Mouse (Mus musculus): ENCODE measurements around the gene Nhs. TPM values are rescaled to one million over a fixed set of nuclear protein-coding genes. Genes with fewer than 3 reads are reported as not detected.
A peak's percentile ranks its signal among the peaks of the same experiment; 100 is the strongest.

Gene Nhs
- polyA plus RNA-seq, 1 experiment from 2014 or later: 2.2 TPM

- Histone ChIP-seq H3K9ac (no peak overlapping the region), H3K27me3 (peaks cover 69% of the 10 kb centered on the region), H3K27ac (replicated peaks) (no peak overlapping the region), H3K4me1 (replicated peaks) (no peaks in the 10 kb centered on the region), H3K4me2 (no peak overlapping the region), H3K4me3 (no peak overlapping the region), H3K9me3 (no peaks in the 10 kb centered on the region), H3K36me3 (no peaks in the 10 kb centered on the region)
- WGBS: 19% methylated on average over 1 of the region's 1 CpGs
- ATAC-seq (ENCODE audit: low read depth): no peak
Measured at GRCm38 (mm10) chrX:162003818-162004217, 155.7 kb downstream of the Nhs start.

- Histone ChIP-seq H3K9ac (no peak overlapping the region), H3K4me2 (no peak overlapping the region), H3K27me3 (peaks cover 72% of the 10 kb centered on the region), H3K4me1 (replicated peaks) (peaks cover 8% of the 10 kb centered on the region), H3K36me3 (no peaks in the 10 kb centered on the region), H3K27ac (replicated peaks) (no peak overlapping the region), H3K4me3 (no peak overlapping the region), H3K9me3 (no peaks in the 10 kb centered on the region)
- WGBS: 87% methylated on average over 3 of the region's 3 CpGs
- ATAC-seq (ENCODE audit: low read depth): no peak
Measured at GRCm38 (mm10) chrX:161998876-161999275, 160.7 kb downstream of the Nhs start.

GRCm38 (mm10) chrX:161997170-161997795 lies 162.2 kb downstream of the Nhs start:
- no peaks in the 10 kb centered on the region for H3K36me3 ChIP-seq
- peak overlapping the region; percentile 39 for H3K27ac ChIP-seq (replicated peaks)
- H3K4me1 ChIP-seq (replicated peaks): peaks cover 8% of the 10 kb centered on the region
- WGBS: 15% methylated on average over 2 of the region's 2 CpGs
- no peak overlapping the region for H3K4me2 ChIP-seq
- ATAC-seq (ENCODE audit: low read depth): peak; percentile 19; the same call in 1 of the 2 replicates
- peaks cover 79% of the 10 kb centered on the region for H3K27me3 ChIP-seq
- H3K9me3 ChIP-seq: no peaks in the 10 kb centered on the region
- H3K9ac ChIP-seq: no peak overlapping the region
- no peak overlapping the region for H3K4me3 ChIP-seq

GRCm38 (mm10) chrX:161990171-161990570 lies 169.4 kb downstream of the Nhs start:
- H3K9ac ChIP-seq: no peak overlapping the region
- no peaks in the 10 kb centered on the region; the same call in 1 of the 2 replicates for H3K4me1 ChIP-seq (replicated peaks)
- H3K9me3 ChIP-seq: no peaks in the 10 kb centered on the region
- no peak overlapping the region for H3K4me2 ChIP-seq
- no peaks in the 10 kb centered on the region for H3K36me3 ChIP-seq
- no peak overlapping the region for H3K27ac ChIP-seq (replicated peaks)
- peaks cover 76% of the 10 kb centered on the region for H3K27me3 ChIP-seq
- ATAC-seq (ENCODE audit: low read depth): no peak
- no peak overlapping the region for H3K4me3 ChIP-seq
- whole genome bisulfite sequencing: 89% methylated on average over 1 of the region's 1 CpGs

- Histone ChIP-seq H3K27me3 (peaks cover 65% of the 10 kb centered on the region), H3K9ac (no peak overlapping the region), H3K36me3 (no peaks in the 10 kb centered on the region), H3K4me2 (no peak overlapping the region), H3K4me1 (replicated peaks) (no peaks in the 10 kb centered on the region), H3K27ac (replicated peaks) (no peak overlapping the region), H3K4me3 (no peak overlapping the region), H3K9me3 (no peaks in the 10 kb centered on the region)
- WGBS: 70% methylated on average over 6 of the region's 6 CpGs
- no peak for ATAC-seq (ENCODE audit: low read depth)
Measured at GRCm38 (mm10) chrX:161984961-161985360, 174.6 kb downstream of the Nhs start.

- Histone ChIP-seq H3K27ac (replicated peaks) (no peak overlapping the region), H3K4me2 (no peak overlapping the region), H3K9me3 (no peaks in the 10 kb centered on the region), H3K9ac (no peak overlapping the region), H3K36me3 (no peaks in the 10 kb centered on the region), H3K4me1 (replicated peaks) (0 out of 2 replicates have a peak, but pooled peaks cover 4% of the 10 kb centered on the region), H3K27me3 (peaks cover 77% of the 10 kb centered on the region), H3K4me3 (no peak overlapping the region)
- no peak for ATAC-seq (ENCODE audit: low read depth)
- WGBS: 74% methylated on average over 6 of the region's 6 CpGs
Measured at GRCm38 (mm10) chrX:161981399-161981798, 178.1 kb downstream of the Nhs start.

GRCm38 (mm10) chrX:161979946-161980345 lies 179.6 kb downstream of the Nhs start:
- Histone ChIP-seq H3K36me3 (no peaks in the 10 kb centered on the region), H3K27me3 (peaks cover 78% of the 10 kb centered on the region), H3K4me2 (no peak overlapping the region), H3K9me3 (no peaks in the 10 kb centered on the region), H3K4me3 (no peak overlapping the region), H3K9ac (no peak overlapping the region), H3K27ac (replicated peaks) (no peak overlapping the region), H3K4me1 (replicated peaks) (0 out of 2 replicates have a peak, but pooled peaks cover 4% of the 10 kb centered on the region)
- no peak for ATAC-seq (ENCODE audit: low read depth)

GRCm38 (mm10) chrX:161977236-161977841 lies 182.2 kb downstream of the Nhs start:
- no peak for ATAC-seq (ENCODE audit: low read depth)
- H3K4me2 ChIP-seq: no peak overlapping the region
- H3K9me3 ChIP-seq: no peaks in the 10 kb centered on the region
- 0 out of 2 replicates have a peak, but pooled peaks cover 4% of the 10 kb centered on the region for H3K4me1 ChIP-seq (replicated peaks)
- no peak overlapping the region for H3K9ac ChIP-seq
- WGBS: 47% methylated on average over 4 of the region's 4 CpGs
- no peak overlapping the region for H3K4me3 ChIP-seq
- peaks cover 82% of the 10 kb centered on the region for H3K27me3 ChIP-seq
- H3K36me3 ChIP-seq: no peaks in the 10 kb centered on the region
- no peak overlapping the region for H3K27ac ChIP-seq (replicated peaks)

GRCm38 (mm10) chrX:161976376-161976775 lies 183.2 kb downstream of the Nhs start:
- 0 out of 2 replicates have a peak, but pooled peaks cover 4% of the 10 kb centered on the region for H3K4me1 ChIP-seq (replicated peaks)
- H3K27ac ChIP-seq (replicated peaks): no peak overlapping the region
- no peak overlapping the region for H3K4me3 ChIP-seq
- WGBS: 66% methylated on average over 2 of the region's 2 CpGs
- no peak for ATAC-seq (ENCODE audit: low read depth)
- peaks cover 85% of the 10 kb centered on the region for H3K27me3 ChIP-seq
- no peak overlapping the region for H3K4me2 ChIP-seq
- H3K9me3 ChIP-seq: no peaks in the 10 kb centered on the region
- H3K36me3 ChIP-seq: no peaks in the 10 kb centered on the region
- no peak overlapping the region for H3K9ac ChIP-seq

GRCm38 (mm10) chrX:161973572-161973971 lies 186.0 kb downstream of the Nhs start:
- no peak overlapping the region for H3K9ac ChIP-seq
- no peak overlapping the region for H3K4me2 ChIP-seq
- 0 out of 2 replicates have a peak, but pooled peaks cover 4% of the 10 kb centered on the region for H3K4me1 ChIP-seq (replicated peaks)
- no peak overlapping the region for H3K27ac ChIP-seq (replicated peaks)
- WGBS: 47% methylated on average over 3 of the region's 3 CpGs
- no peaks in the 10 kb centered on the region for H3K36me3 ChIP-seq
- no peak overlapping the region for H3K4me3 ChIP-seq
- no peaks in the 10 kb centered on the region for H3K9me3 ChIP-seq
- ATAC-seq (ENCODE audit: low read depth): no peak
- H3K27me3 ChIP-seq: peaks cover 70% of the 10 kb centered on the region

GRCm38 (mm10) chrX:161972723-161973122 lies 186.8 kb downstream of the Nhs start:
- Histone ChIP-seq H3K9me3 (no peaks in the 10 kb centered on the region), H3K36me3 (no peaks in the 10 kb centered on the region), H3K27ac (replicated peaks) (no peak overlapping the region), H3K4me1 (replicated peaks) (0 out of 2 replicates have a peak, but pooled peaks cover 4% of the 10 kb centered on the region), H3K4me3 (no peak overlapping the region), H3K9ac (no peak overlapping the region), H3K27me3 (peaks cover 62% of the 10 kb centered on the region), H3K4me2 (no peak overlapping the region)
- ATAC-seq (ENCODE audit: low read depth): no peak

GRCm38 (mm10) chrX:161971961-161972502 lies 187.5 kb downstream of the Nhs start:
- Histone ChIP-seq H3K9me3 (no peaks in the 10 kb centered on the region), H3K4me3 (no peak overlapping the region), H3K27me3 (peaks cover 59% of the 10 kb centered on the region), H3K4me1 (replicated peaks) (0 out of 2 replicates have a peak, but pooled peaks cover 4% of the 10 kb centered on the region), H3K36me3 (no peaks in the 10 kb centered on the region), H3K4me2 (no peak overlapping the region), H3K27ac (replicated peaks) (no peak overlapping the region), H3K9ac (no peak overlapping the region)
- ATAC-seq (ENCODE audit: low read depth): no peak
- WGBS: 78% methylated on average over 3 of the region's 3 CpGs
